Mouse (Mus musculus): Measurements from ENCODE around the gene Kif1b.

- TF ChIP-seq NELFE (IDR thresholded peaks at IDR 0.05; ENCODE audit: low read depth, low read length), result no peak
- no peak for TF ChIP-seq ZKSCAN1 (IDR thresholded peaks at IDR 0.05; ENCODE audit: low read depth, low read length)
- TF ChIP-seq ZNF384 (IDR thresholded peaks at IDR 0.05; ENCODE audit: low read depth, low read length), result no peak
- TF ChIP-seq E2F4 (IDR thresholded peaks at IDR 0.05; ENCODE audit: borderline replicate concordance, low read depth, low read length), result no peak
- no peak for TF ChIP-seq RCOR1 (IDR thresholded peaks at IDR 0.05; ENCODE audit: low read depth, low read length)
- no peak for TF ChIP-seq POLR2A (IDR thresholded peaks at IDR 0.05; ENCODE audit: control insufficient read depth in 1 of 2, insufficient read depth in 1 of 2, low read depth in 1 of 2, low read length in 2 of 2, poor library complexity in 1 of 2)
- no peak for TF ChIP-seq KAT2A (conservative IDR thresholded peaks at IDR 0.05; ENCODE audit: low read depth, low read length)
- no peak for TF ChIP-seq MAFK (IDR thresholded peaks at IDR 0.05; ENCODE audit: borderline replicate concordance, low read depth, low read length)
- no peak for TF ChIP-seq ETS1 (IDR thresholded peaks at IDR 0.05; ENCODE audit: low read depth, low read length)
- no peak for TF ChIP-seq TBP (IDR thresholded peaks at IDR 0.05; ENCODE audit: low read depth, low read length)
- no peak for TF ChIP-seq CTCF (IDR thresholded peaks at IDR 0.05 in 2 of 3, conservative IDR thresholded peaks at IDR 0.05 in 1 of 3; ENCODE audit: control insufficient read depth in 1 of 3, insufficient read depth in 1 of 3, low read depth in 2 of 3, low read length in 3 of 3, poor library complexity in 1 of 3, severe bottlenecking in 1 of 3)
- no peak for TF ChIP-seq EP300 (IDR thresholded peaks at IDR 0.05; ENCODE audit: low read depth in 1 of 2, low read length in 2 of 2)
- TF ChIP-seq CHD2 (IDR thresholded peaks at IDR 0.05; ENCODE audit: low read length), result no peak
- TF ChIP-seq POLR2AphosphoS5 (IDR thresholded peaks at IDR 0.05; ENCODE audit: borderline replicate concordance, low read depth, low read length), result no peak
Measured at GRCm38 (mm10) chr4:149306712-149307595, 539 bp downstream of the Kif1b start.
